Mouse (Mus musculus): ENCODE results near the gene Dcst1. TPM values are rescaled to one million over a fixed set of nuclear protein-coding genes. Genes with fewer than 3 reads are reported as not detected.

The Dcst1 gene
- polyA plus RNA-seq, 1 experiment from 2014 or later: 0.31 TPM

GRCm38 (mm10) chr3:89317246-89317645, 47.8 kb downstream of the Dcst1 start:
- WGBS: 52% methylated on average over 6 of the region's 6 CpGs
- peak overlapping the region; percentile 2; the same call in 1 of the 2 replicates for H3K4me2 ChIP-seq (ENCODE audit: low read depth)
- H3K36me3 ChIP-seq (ENCODE audit: control insufficient read depth, insufficient read depth, low read length): no peaks in the 10 kb centered on the region
- DNase-seq (ENCODE audit: low spot score) (no peak), ATAC-seq (ENCODE audit: insufficient read depth, low FRiP score, low TSS enrichment) (no peak)
- H3K4me3 ChIP-seq (ENCODE audit: low read depth, low read length): no peak overlapping the region
- H3K27me3 ChIP-seq (ENCODE audit: control insufficient read depth, insufficient read depth, low read length): peaks cover 53% of the 10 kb centered on the region
- H3K27ac ChIP-seq (ENCODE audit: low read depth, low read length): no peak overlapping the region
- no peak overlapping the region for H3K9ac ChIP-seq (ENCODE audit: low read length)
- H3K9me3 ChIP-seq (ENCODE audit: control insufficient read depth, low read length): no peaks in the 10 kb centered on the region
- H3K4me1 ChIP-seq (ENCODE audit: control insufficient read depth, insufficient read depth, low read length): peaks cover 48% of the 10 kb centered on the region

- no peak overlapping the region for H3K9ac ChIP-seq (ENCODE audit: low read length)
- H3K36me3 ChIP-seq (ENCODE audit: control insufficient read depth, insufficient read depth, low read length): no peaks in the 10 kb centered on the region
- peak; percentile 88 for DNase-seq (ENCODE audit: low spot score)
- peak overlapping the region; percentile 2; the same call in 1 of the 2 replicates for H3K4me2 ChIP-seq (ENCODE audit: low read depth)
- H3K4me3 ChIP-seq (ENCODE audit: low read depth, low read length): no peak overlapping the region
- no peaks in the 10 kb centered on the region for H3K9me3 ChIP-seq (ENCODE audit: control insufficient read depth, low read length)
- peaks cover 52% of the 10 kb centered on the region for H3K27me3 ChIP-seq (ENCODE audit: control insufficient read depth, insufficient read depth, low read length)
- no peak overlapping the region for H3K27ac ChIP-seq (ENCODE audit: low read depth, low read length)
- ATAC-seq (ENCODE audit: insufficient read depth, low FRiP score, low TSS enrichment): no peak
- 0% methylated on average over 4 of the region's 4 CpGs for WGBS
- peaks cover 48% of the 10 kb centered on the region for H3K4me1 ChIP-seq (ENCODE audit: control insufficient read depth, insufficient read depth, low read length)
Observed at GRCm38 (mm10) chr3:89316833-89317232, 48.2 kb downstream of the Dcst1 start.

GRCm38 (mm10) chr3:89315930-89316831, 48.9 kb downstream of the Dcst1 start:
- Histone ChIP-seq H3K4me3 (ENCODE audit: low read depth, low read length) (peak overlapping the region; percentile 24; the same call in 1 of the 2 replicates), H3K9me3 (ENCODE audit: control insufficient read depth, low read length) (no peaks in the 10 kb centered on the region), H3K36me3 (ENCODE audit: control insufficient read depth, insufficient read depth, low read length) (no peaks in the 10 kb centered on the region), H3K27ac (ENCODE audit: low read depth, low read length) (no peak overlapping the region), H3K9ac (ENCODE audit: low read length) (no peak overlapping the region; the same call in 1 of the 2 replicates), H3K27me3 (ENCODE audit: control insufficient read depth, insufficient read depth, low read length) (peaks cover 45% of the 10 kb centered on the region), H3K4me2 (ENCODE audit: low read depth) (peak overlapping the region; percentile 48), H3K4me1 (ENCODE audit: control insufficient read depth, insufficient read depth, low read length) (peaks cover 43% of the 10 kb centered on the region)
- DNase-seq (ENCODE audit: low spot score): no peak
- WGBS: 9% methylated on average over 40 of the region's 40 CpGs
- no peak for ATAC-seq (ENCODE audit: insufficient read depth, low FRiP score, low TSS enrichment)

- no peaks in the 10 kb centered on the region for H3K36me3 ChIP-seq (ENCODE audit: control insufficient read depth, insufficient read depth, low read length)
- peaks cover 38% of the 10 kb centered on the region for H3K27me3 ChIP-seq (ENCODE audit: control insufficient read depth, insufficient read depth, low read length)
- no peak overlapping the region for H3K27ac ChIP-seq (ENCODE audit: low read depth, low read length)
- H3K4me1 ChIP-seq (ENCODE audit: control insufficient read depth, insufficient read depth, low read length): peaks cover 35% of the 10 kb centered on the region
- peak overlapping the region; percentile 35 for H3K9ac ChIP-seq (ENCODE audit: low read length)
- H3K4me2 ChIP-seq (ENCODE audit: low read depth): peak overlapping the region; percentile 48
- ATAC-seq (ENCODE audit: insufficient read depth, low FRiP score, low TSS enrichment) (peak; percentile 25), DNase-seq (ENCODE audit: low spot score) (peak; percentile 89)
- 6% methylated on average over 22 of the region's 26 CpGs for WGBS
- no peaks in the 10 kb centered on the region for H3K9me3 ChIP-seq (ENCODE audit: control insufficient read depth, low read length)
- peak overlapping the region; percentile 24 for H3K4me3 ChIP-seq (ENCODE audit: low read depth, low read length)
Observed at GRCm38 (mm10) chr3:89315195-89315929, 49.7 kb downstream of the Dcst1 start.

GRCm38 (mm10) chr3:89314791-89315190, 50.3 kb downstream of the Dcst1 start:
- Histone ChIP-seq H3K27me3 (ENCODE audit: control insufficient read depth, insufficient read depth, low read length) (peaks cover 32% of the 10 kb centered on the region), H3K9ac (ENCODE audit: low read length) (no peak overlapping the region), H3K9me3 (ENCODE audit: control insufficient read depth, low read length) (no peaks in the 10 kb centered on the region), H3K36me3 (ENCODE audit: control insufficient read depth, insufficient read depth, low read length) (no peaks in the 10 kb centered on the region), H3K4me1 (ENCODE audit: control insufficient read depth, insufficient read depth, low read length) (peaks cover 29% of the 10 kb centered on the region), H3K4me2 (ENCODE audit: low read depth) (peak overlapping the region; percentile 48; the same call in 1 of the 2 replicates), H3K27ac (ENCODE audit: low read depth, low read length) (no peak overlapping the region), H3K4me3 (ENCODE audit: low read depth, low read length) (no peak overlapping the region)
- ATAC-seq (ENCODE audit: insufficient read depth, low FRiP score, low TSS enrichment) (no peak), DNase-seq (ENCODE audit: low spot score) (no peak)
- WGBS: 50% methylated on average over 2 of the region's 2 CpGs

- peaks cover 24% of the 10 kb centered on the region for H3K4me1 ChIP-seq (ENCODE audit: control insufficient read depth, insufficient read depth, low read length)
- H3K36me3 ChIP-seq (ENCODE audit: control insufficient read depth, insufficient read depth, low read length): no peaks in the 10 kb centered on the region
- 75% methylated on average over 5 of the region's 5 CpGs for WGBS
- H3K4me3 ChIP-seq (ENCODE audit: low read depth, low read length): no peak overlapping the region
- H3K4me2 ChIP-seq (ENCODE audit: low read depth): no peak overlapping the region
- peaks cover 28% of the 10 kb centered on the region for H3K27me3 ChIP-seq (ENCODE audit: control insufficient read depth, insufficient read depth, low read length)
- no peaks in the 10 kb centered on the region for H3K9me3 ChIP-seq (ENCODE audit: control insufficient read depth, low read length)
- no peak for ATAC-seq (ENCODE audit: insufficient read depth, low FRiP score, low TSS enrichment)
- H3K9ac ChIP-seq (ENCODE audit: low read length): no peak overlapping the region
- H3K27ac ChIP-seq (ENCODE audit: low read depth, low read length): no peak overlapping the region
- DNase-seq (ENCODE audit: low spot score): no peak
Observed at GRCm38 (mm10) chr3:89314340-89314739, 50.7 kb downstream of the Dcst1 start.

- WGBS: 4% methylated on average over 9 of the region's 9 CpGs
- Histone ChIP-seq H3K9me3 (ENCODE audit: control insufficient read depth, low read length) (no peaks in the 10 kb centered on the region), H3K27ac (ENCODE audit: low read depth, low read length) (no peak overlapping the region), H3K4me1 (ENCODE audit: control insufficient read depth, insufficient read depth, low read length) (no peaks in the 10 kb centered on the region), H3K36me3 (ENCODE audit: control insufficient read depth, insufficient read depth, low read length) (no peaks in the 10 kb centered on the region), H3K9ac (ENCODE audit: low read length) (no peak overlapping the region), H3K4me3 (ENCODE audit: low read depth, low read length) (no peak overlapping the region), H3K4me2 (ENCODE audit: low read depth) (no peak overlapping the region), H3K27me3 (ENCODE audit: control insufficient read depth, insufficient read depth, low read length) (no peaks in the 10 kb centered on the region)
- ATAC-seq (ENCODE audit: insufficient read depth, low FRiP score, low TSS enrichment) (peak; percentile 83; the same call in 1 of the 2 replicates), DNase-seq (ENCODE audit: low spot score) (peak; percentile 80)
Observed at GRCm38 (mm10) chr3:89308089-89308488, 57.0 kb downstream of the Dcst1 start.

- DNase-seq (ENCODE audit: low spot score) (no peak), ATAC-seq (ENCODE audit: insufficient read depth, low FRiP score, low TSS enrichment) (no peak)
- H3K4me2 ChIP-seq (ENCODE audit: low read depth): no peak overlapping the region
- H3K4me1 ChIP-seq (ENCODE audit: control insufficient read depth, insufficient read depth, low read length): no peaks in the 10 kb centered on the region
- H3K9ac ChIP-seq (ENCODE audit: low read length): no peak overlapping the region
- 46% methylated on average over 8 of the region's 8 CpGs for WGBS
- 0 out of 2 replicates have a peak overlapping the region, but pooled peaks have one; percentile 9 for H3K4me3 ChIP-seq (ENCODE audit: low read depth, low read length)
- no peak overlapping the region for H3K27ac ChIP-seq (ENCODE audit: low read depth, low read length)
- H3K9me3 ChIP-seq (ENCODE audit: control insufficient read depth, low read length): no peaks in the 10 kb centered on the region
- H3K27me3 ChIP-seq (ENCODE audit: control insufficient read depth, insufficient read depth, low read length): no peaks in the 10 kb centered on the region
- no peaks in the 10 kb centered on the region for H3K36me3 ChIP-seq (ENCODE audit: control insufficient read depth, insufficient read depth, low read length)
Observed at GRCm38 (mm10) chr3:89305551-89306325, 59.3 kb downstream of the Dcst1 start.
